Mouse (Mus musculus) kidney, adult 9 months (tissue): ENCODE measurements at regions not wholly inside any gene's neighbourhood (a gene's known extent, or its start where the extent isn't known, plus 50 kb on each side); places are given as distances from the start of the nearest gene placed in this dataset.

Source experiments
- DNase-seq: peaks from one replicate; pipeline ENCODE4 v3.0.0; 2022

- no peak for DNase-seq
Observed at GRCm38 (mm10) chr11:71672171-71673050, 77.3 kb upstream of the Wscd1 start.

GRCm38 (mm10) chr11:71674319-71674718 is 75.4 kb upstream of the Wscd1 start:
- DNase-seq: peak; percentile 70

DNA sequence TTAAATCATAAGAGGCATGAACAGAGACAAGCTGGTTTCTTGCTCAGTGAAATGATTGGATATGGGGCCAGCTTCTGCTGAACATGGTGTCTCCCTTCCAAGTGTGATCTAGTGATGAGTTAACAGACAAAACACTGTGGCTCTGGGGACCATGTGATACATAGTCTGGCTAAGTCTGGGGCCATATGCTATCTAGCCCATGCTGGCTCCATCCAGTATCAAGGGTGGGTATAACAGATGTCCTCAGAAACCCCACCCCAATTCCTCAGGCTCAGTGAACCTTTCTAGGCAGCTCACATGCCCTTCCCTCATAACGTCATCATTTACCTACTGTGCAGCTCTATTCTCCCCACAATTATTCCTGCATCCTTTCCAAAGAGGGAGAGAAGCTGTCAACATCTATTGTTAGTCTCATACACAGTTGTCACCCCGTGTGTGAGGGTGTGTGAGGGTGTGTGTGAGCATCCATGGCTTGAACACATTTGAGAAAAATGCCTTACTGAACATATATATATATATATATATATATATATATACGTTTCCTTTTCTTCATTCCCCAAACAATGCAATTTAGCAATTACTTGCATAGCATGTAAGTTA is 73.9 kb upstream of the Wscd1 start:
- DNase-seq: no peak

DNA sequence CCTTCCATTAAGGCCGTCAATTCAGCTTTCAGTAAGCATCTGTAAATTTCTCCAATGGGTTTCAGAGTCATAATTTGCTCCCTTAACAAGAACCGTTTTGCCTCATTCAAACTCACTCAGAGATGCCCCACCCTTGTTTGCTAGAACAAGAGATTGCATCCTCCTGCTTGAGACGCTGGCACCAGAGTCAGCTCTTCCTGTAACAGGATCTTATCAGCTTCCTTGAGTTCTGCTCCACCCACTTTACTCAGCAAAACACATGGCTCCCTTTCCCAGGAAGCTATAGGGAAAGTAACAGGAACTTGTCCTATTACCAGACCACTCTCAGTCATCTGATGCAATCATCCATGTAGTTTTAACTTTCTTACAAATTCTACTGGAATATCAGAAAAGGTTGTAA is 52.7 kb upstream of the Wscd1 start:
- no peak for DNase-seq

DNA sequence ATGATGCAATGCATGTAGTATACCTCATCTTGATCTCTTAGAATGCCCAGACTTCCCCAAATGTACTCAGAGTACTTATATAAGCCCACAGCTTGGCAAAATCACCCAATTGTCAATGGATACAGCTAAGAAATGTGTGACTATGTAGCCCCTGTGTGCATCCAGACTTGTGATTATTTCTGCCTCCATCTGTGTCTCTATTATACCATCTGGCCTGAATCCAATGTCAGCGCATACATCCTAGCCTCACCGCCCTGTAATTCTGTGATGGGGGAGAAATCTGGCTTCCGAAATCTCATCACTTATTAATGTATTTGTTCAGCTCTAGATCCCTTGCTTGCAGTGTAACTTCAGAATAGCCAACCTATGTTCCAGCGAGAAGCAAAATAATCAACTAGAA is 50.9 kb upstream of the Wscd1 start:
- no peak for DNase-seq
